Mouse (Mus musculus) liver, embryonic 13.5 days (tissue): ENCODE data around the gene Papln. TPM values are rescaled to one million over a fixed set of nuclear protein-coding genes. Genes with fewer than 3 reads are reported as not detected.

Experiments used
- ATAC-seq: fragments of 200-750 bp; cut with Nextera tagmentation; 2 replicates; pipeline ENCODE4 v1.8.0; 2017; ENCODE audit warnings: low read depth, mild to moderate bottlenecking, moderate number of reproducible peaks, moderate library complexity
- DNase-seq: peaks from one replicate; pipeline ENCODE4 v3.0.0; 2022
- H3K27ac ChIP-seq: fragments of 300-500 bp; sonication (generic); 2 replicates; pipeline ENCODE4 v1.5.1; 2015; ENCODE audit warnings: moderate library complexity, mild to moderate bottlenecking, inconsistent platforms
- H3K27me3 ChIP-seq: fragments of 300-500 bp; sonication (generic); 2 replicates; pipeline ENCODE4 v1.6.1; 2015; ENCODE audit warnings: mild to moderate bottlenecking, inconsistent platforms
- H3K36me3 ChIP-seq: fragments of 300-500 bp; sonication (generic); 2 replicates; pipeline ENCODE4 v1.6.1; 2015; ENCODE audit warnings: mild to moderate bottlenecking, inconsistent platforms
- H3K4me1 ChIP-seq: fragments of 300-500 bp; sonication (generic); replicated peaks from 2 replicates; pipeline ENCODE4 v1.6.1; 2015; ENCODE audit warnings: inconsistent platforms
- H3K4me2 ChIP-seq: fragments of 300-500 bp; sonication (generic); 2 replicates; pipeline ENCODE4 v1.6.1; 2015; ENCODE audit warnings: inconsistent platforms, mild to moderate bottlenecking, moderate library complexity
- H3K4me3 ChIP-seq: fragments of 300-500 bp; sonication (generic); replicated peaks from 2 replicates; pipeline ENCODE4 v1.5.1; 2015; ENCODE audit warnings: mild to moderate bottlenecking, inconsistent platforms
- H3K9ac ChIP-seq: fragments of 300-500 bp; sonication (generic); 2 replicates; pipeline ENCODE4 v1.6.1; 2015; ENCODE audit warnings: mild to moderate bottlenecking, inconsistent platforms
- H3K9me3 ChIP-seq: fragments of 300-500 bp; sonication (generic); replicated peaks from 2 replicates; pipeline ENCODE4 v1.6.1; 2016; ENCODE audit warnings: inconsistent platforms
- WGBS: fragments of 180-500 bp; shearing (Covaris S2); methylation state at CpG from one replicate; pipeline ENCODE4 v1.1.7; 2015; ENCODE audit not compliant: insufficient replicate concordance; 5-methylcytosine and 5-hydroxymethylcytosine counted together
- polyA plus RNA-seq: library from polyadenylated mRNA; unstranded; fragments of >200 nt; fragmentation: Nextera tagmentation; extraction: Ambion mirVana; gene quantifications from 2 replicates; pipeline ENCODE4 v1.2.1, GENCODE M21; 2015

Papln gene
- polyA plus RNA-seq, 1 experiment from 2014 or later = 0.60 TPM

DNA sequence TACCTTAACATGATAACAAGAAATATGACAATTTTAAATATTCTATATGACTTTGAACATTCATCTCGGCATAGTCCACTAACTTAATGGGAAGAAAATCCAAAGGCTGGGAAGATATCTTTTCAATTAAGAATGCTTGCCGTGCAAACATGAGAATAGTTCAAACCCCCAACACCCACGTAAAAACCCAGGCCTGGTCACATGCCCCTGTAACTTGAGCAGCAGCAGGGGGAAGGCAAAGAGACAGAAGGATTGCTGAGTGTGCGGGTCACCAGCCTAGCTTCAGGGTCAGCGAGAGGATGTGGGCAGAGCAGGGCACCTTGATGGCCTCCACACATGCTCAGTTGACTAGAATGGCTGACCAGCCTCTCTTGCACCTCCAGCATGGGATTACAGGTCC lies 21.7 kb upstream of the Papln start:
- no peak overlapping the region for H3K9ac ChIP-seq
- H3K27me3 ChIP-seq = 0 out of 2 replicates have a peak, but pooled peaks cover 3% of the 10 kb centered on the region
- ATAC-seq (no peak), DNase-seq (no peak)
- no peaks in the 10 kb centered on the region for H3K9me3 ChIP-seq
- H3K27ac ChIP-seq = no peak overlapping the region
- WGBS = 56% methylated on average over 5 of the region's 5 CpGs
- no peak overlapping the region for H3K4me3 ChIP-seq
- no peaks in the 10 kb centered on the region for H3K36me3 ChIP-seq
- H3K4me1 ChIP-seq = no peaks in the 10 kb centered on the region
- no peak overlapping the region for H3K4me2 ChIP-seq

DNA sequence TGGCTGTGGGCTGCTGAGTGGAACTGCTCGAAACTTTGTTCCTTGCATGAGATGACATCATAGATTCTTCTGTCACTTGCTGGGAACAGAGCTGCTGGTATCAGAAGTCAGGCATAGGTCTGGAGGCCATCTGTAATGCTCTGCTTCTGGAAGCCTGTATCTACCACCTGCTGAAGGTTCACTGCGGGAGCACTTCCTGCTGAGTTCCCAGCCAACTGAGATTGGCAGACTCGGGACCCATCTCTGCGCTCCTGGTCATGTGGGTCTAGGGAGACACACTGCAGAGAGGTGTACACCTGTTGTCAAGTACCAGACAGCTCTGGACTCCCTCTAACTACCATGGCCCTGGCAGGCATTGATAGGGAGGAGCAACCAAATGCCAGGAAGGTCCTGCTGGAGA lies 20.6 kb upstream of the Papln start:
- Histone ChIP-seq H3K9me3 (no peaks in the 10 kb centered on the region), H3K27ac (no peak overlapping the region), H3K36me3 (no peaks in the 10 kb centered on the region), H3K4me3 (no peak overlapping the region), H3K27me3 (0 out of 2 replicates have a peak, but pooled peaks cover 3% of the 10 kb centered on the region), H3K4me2 (no peak overlapping the region), H3K4me1 (no peaks in the 10 kb centered on the region), H3K9ac (no peak overlapping the region)
- DNase-seq (no peak), ATAC-seq (no peak)
- WGBS = 62% methylated on average over 4 of the region's 4 CpGs

DNA sequence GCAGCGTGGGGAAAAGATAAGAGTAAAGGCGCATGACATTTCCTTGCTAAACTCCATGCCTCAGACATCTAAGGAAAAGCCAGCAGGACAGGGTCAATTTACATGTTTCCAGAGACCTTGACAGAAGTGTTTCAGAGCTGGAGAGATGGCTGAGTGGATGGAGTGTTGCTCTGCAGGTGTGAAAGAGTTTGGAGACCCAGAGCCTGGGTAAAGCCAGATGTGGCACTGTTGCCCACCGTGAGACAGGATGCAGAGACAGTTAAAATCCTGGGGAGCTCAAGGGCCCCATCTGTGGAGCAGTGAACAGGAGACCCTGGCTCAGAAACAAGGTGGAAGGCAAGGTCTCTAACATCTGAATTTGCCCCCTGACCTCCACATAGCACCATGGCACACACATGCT lies 19.7 kb upstream of the Papln start:
- no peaks in the 10 kb centered on the region for H3K9me3 ChIP-seq
- 48% methylated on average over 3 of the region's 3 CpGs for WGBS
- no peak for DNase-seq
- no peak overlapping the region for H3K27ac ChIP-seq
- H3K4me2 ChIP-seq = no peak overlapping the region
- H3K27me3 ChIP-seq = 0 out of 2 replicates have a peak, but pooled peaks cover 3% of the 10 kb centered on the region
- no peak overlapping the region for H3K9ac ChIP-seq
- no peak overlapping the region for H3K4me3 ChIP-seq
- no peak for ATAC-seq
- no peaks in the 10 kb centered on the region for H3K4me1 ChIP-seq
- H3K36me3 ChIP-seq = no peaks in the 10 kb centered on the region

DNA sequence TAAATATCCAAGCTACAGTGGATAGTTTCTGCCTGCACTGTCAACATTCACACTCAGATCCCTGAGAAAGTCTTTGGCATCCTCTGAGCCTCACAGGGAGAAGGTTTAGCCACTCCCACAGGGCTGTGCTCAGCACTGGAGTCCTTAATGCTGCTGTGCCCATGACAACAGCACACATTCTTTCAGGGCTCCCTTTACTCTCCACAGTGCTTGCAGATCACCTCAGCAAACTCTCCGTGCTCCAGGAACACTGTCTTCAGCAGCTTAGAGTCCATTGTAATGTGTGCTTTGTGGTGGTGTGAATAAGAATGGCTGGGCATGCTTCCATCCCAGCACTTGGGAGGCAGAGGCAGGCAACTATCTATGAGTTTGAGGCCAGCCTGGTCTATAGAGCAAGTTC lies 14.2 kb upstream of the Papln start:
- H3K27me3 ChIP-seq = 0 out of 2 replicates have a peak, but pooled peaks cover 3% of the 10 kb centered on the region
- H3K27ac ChIP-seq = no peak overlapping the region
- DNase-seq (no peak), ATAC-seq (no peak)
- no peak overlapping the region for H3K4me3 ChIP-seq
- no peak overlapping the region for H3K4me2 ChIP-seq
- H3K9ac ChIP-seq = no peak overlapping the region
- 57% methylated on average over 1 of the region's 1 CpGs for WGBS
- H3K4me1 ChIP-seq = no peaks in the 10 kb centered on the region
- H3K36me3 ChIP-seq = no peaks in the 10 kb centered on the region
- no peaks in the 10 kb centered on the region for H3K9me3 ChIP-seq

DNA sequence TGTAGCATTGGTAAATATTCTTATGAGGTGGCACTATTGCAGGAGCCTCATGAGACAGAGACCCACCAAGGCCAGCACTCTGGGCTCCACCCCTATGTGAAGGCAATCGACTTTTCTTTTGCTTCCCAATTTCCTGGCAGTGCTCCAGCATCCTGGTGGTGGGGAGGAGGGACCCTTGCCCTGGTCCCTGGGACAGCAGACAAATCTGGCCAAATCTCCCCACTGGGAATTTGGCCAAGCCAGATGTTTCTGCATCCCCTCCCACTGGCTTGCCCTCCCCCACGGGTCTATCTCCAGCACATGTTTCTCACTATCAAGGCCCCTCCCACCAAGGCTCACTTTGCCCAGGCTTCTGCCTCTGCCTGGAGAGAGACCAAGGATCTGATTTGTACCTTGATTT lies 10.9 kb upstream of the Papln start:
- Histone ChIP-seq H3K4me1 (no peaks in the 10 kb centered on the region), H3K4me3 (no peak overlapping the region), H3K9ac (no peak overlapping the region), H3K4me2 (no peak overlapping the region), H3K36me3 (no peaks in the 10 kb centered on the region), H3K9me3 (no peaks in the 10 kb centered on the region), H3K27me3 (no peaks in the 10 kb centered on the region), H3K27ac (no peak overlapping the region)
- WGBS = 21% methylated on average over 2 of the region's 2 CpGs
- DNase-seq (no peak), ATAC-seq (no peak)

DNA sequence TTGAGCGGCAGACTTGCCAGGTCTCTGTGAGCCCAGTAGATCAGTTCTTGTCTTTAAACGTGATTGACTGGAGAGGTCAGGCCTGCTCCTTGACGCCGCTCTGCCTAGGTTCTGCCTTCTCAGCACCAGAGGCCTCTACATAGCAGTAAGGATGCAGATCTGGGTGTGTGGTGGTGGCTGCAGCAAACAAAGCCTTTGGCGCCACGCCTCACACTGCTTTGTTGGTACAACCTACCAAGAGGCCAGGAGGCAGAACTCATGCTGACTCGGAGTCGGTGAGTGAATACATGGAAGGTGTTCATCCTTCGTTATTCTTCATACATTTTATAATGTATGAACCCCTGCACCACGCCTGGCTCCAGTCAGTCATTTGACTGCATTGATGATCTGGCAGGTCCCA lies 4.7 kb upstream of the Papln start:
- Histone ChIP-seq H3K27me3 (peaks cover 30% of the 10 kb centered on the region), H3K4me1 (peaks cover 14% of the 10 kb centered on the region), H3K9me3 (no peaks in the 10 kb centered on the region), H3K36me3 (no peaks in the 10 kb centered on the region), H3K27ac (no peak overlapping the region), H3K4me2 (no peak overlapping the region), H3K9ac (no peak overlapping the region), H3K4me3 (no peak overlapping the region)
- WGBS = 67% methylated on average over 10 of the region's 10 CpGs
- DNase-seq = no peak
- ATAC-seq = no peak

DNA sequence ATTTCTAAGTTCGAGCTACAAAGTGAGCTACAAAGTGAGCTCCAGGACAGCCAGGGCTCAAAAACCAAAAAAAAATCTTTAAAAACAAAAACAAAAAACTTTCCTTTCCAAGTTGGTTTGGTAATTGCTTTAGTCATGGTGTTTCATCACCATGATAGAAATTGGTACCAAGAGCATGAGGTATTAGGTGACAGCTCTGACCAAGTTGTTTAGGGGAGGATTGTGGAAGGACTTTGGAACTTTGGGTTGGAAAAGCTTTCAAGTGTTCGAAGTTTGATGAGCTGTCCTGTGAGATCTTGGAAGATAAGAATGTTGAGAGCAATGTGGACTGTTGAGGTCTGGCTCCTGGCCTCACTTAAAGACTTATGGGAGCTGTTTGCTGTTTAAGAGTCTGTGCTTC lies 3.2 kb upstream of the Papln start:
- H3K4me2 ChIP-seq = no peak overlapping the region
- no peak overlapping the region for H3K27ac ChIP-seq
- H3K27me3 ChIP-seq = peaks cover 44% of the 10 kb centered on the region
- H3K9ac ChIP-seq = no peak overlapping the region
- ATAC-seq (no peak), DNase-seq (no peak)
- no peaks in the 10 kb centered on the region for H3K9me3 ChIP-seq
- H3K4me1 ChIP-seq = peaks cover 24% of the 10 kb centered on the region
- H3K36me3 ChIP-seq = no peaks in the 10 kb centered on the region
- H3K4me3 ChIP-seq = no peak overlapping the region
- 56% methylated on average over 2 of the region's 2 CpGs for WGBS

DNA sequence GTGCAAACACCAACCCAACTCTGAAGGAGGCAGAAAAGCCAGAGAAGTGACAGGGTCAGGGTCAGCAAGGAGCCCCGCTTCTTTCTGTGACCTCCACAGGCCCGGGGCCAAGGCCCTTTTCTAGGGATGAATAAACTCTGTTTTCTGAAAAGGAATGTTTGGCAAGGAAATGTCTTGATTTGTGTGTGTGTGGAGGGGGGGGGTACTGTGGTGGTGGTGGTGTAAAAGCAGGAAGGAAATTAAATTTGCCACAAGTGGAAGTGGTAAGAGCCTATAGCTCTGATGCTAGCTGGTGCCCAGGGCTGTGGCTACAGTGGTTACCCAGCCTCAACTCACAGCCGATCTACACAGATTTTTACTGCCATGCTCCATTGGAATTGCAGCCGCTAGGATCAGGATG lies 728 bp upstream of the Papln start:
- Histone ChIP-seq H3K4me1 (peaks cover 24% of the 10 kb centered on the region), H3K27ac (no peak overlapping the region), H3K4me2 (no peak overlapping the region), H3K9ac (no peak overlapping the region), H3K36me3 (no peaks in the 10 kb centered on the region), H3K27me3 (peaks cover 63% of the 10 kb centered on the region), H3K4me3 (no peak overlapping the region), H3K9me3 (no peaks in the 10 kb centered on the region)
- ATAC-seq (no peak), DNase-seq (no peak)
- 20% methylated on average over 4 of the region's 4 CpGs for WGBS

DNA sequence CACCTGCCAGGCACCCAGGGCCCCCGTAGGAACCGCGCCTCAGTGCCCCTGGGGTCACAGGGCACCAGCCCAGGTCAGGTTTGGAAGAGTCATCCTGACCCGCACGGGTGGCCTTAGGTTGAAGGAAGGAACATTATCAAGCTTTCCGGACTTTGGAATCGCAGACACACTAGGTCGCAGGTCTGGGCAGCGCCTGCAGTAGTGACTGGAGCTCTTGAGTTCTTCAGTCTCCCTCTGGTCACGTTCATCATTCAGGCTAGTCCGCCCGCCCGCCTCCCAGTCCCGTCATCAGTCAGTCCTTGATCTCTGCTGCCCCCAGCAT lies 571 bp downstream of the Papln start:
- 8% methylated on average over 14 of the region's 14 CpGs for WGBS
- Histone ChIP-seq H3K9me3 (no peaks in the 10 kb centered on the region), H3K27ac (no peak overlapping the region)

DNA sequence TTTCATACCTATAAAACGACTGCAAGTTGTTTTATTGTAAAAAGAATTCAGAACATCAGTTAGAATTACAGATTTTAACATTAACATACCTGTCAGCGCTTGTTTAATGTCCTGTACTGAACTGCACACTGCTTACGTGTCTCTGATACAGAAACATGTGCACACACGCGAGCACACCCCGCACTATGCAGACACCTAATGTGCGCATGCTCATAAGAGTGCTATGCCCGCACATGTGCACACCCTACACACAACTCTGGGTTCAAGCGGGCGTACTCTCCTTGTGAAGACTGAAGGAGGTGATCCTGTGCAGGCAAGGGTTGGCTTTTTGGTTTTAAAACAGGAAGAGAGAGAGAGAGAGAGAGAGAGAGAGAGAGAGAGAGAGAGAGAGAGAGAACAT lies 1.1 kb downstream of the Papln start:
- H3K36me3 ChIP-seq = no peaks in the 10 kb centered on the region
- no peak overlapping the region for H3K27ac ChIP-seq
- H3K9me3 ChIP-seq = no peaks in the 10 kb centered on the region
- WGBS = 65% methylated on average over 10 of the region's 10 CpGs
- H3K4me3 ChIP-seq = peak overlapping the region; percentile 45; the same call in 1 of the 2 replicates
- peak overlapping the region; percentile 60 for H3K4me2 ChIP-seq
- no peak for ATAC-seq
- peaks cover 74% of the 10 kb centered on the region for H3K27me3 ChIP-seq
- DNase-seq = no peak
- H3K9ac ChIP-seq = no peak overlapping the region
- H3K4me1 ChIP-seq = peaks cover 24% of the 10 kb centered on the region

More for the DNA sequence above, 571 bp downstream of the Papln start:
- DNase-seq (no peak), ATAC-seq (no peak)
- Histone ChIP-seq H3K4me2 (peak overlapping the region; percentile 60), H3K36me3 (no peaks in the 10 kb centered on the region), H3K4me3 (peak overlapping the region; percentile 45), H3K9ac (peak overlapping the region; percentile 33; the same call in 1 of the 2 replicates), H3K27me3 (peaks cover 70% of the 10 kb centered on the region), H3K4me1 (peaks cover 24% of the 10 kb centered on the region)

DNA sequence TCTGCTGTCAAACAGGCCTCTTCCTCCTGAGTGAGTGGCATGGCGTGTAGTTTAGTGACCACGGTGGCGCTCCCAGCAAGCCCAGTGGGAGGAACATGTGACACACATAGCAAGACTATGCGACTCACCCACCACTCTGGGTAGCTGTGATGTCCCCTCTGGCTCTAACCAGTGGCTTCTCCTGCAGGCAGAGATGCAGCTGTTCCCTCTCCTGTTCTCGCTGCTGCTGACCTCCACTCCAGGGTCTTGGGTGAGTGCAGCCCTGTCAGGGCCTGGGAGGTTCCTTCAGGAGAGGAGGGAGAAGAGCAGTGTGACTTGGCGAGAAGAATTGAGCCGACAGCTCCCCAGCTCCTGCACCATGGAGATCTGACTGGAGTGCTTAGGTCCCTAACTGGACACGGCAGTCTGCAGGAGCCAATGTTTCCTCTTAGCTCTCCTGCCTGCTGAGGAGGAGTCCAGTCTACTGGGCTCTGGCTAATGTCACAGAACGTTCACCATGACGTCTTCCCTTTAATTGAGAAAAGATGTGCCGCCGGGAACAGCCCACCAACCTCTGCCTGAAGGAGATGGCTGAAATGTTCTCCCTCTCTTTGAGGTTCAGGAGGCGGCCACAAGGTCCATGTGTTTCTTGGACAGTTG lies 2.6 kb downstream of the Papln start:
- Histone ChIP-seq H3K27ac (no peak overlapping the region), H3K4me1 (peaks cover 37% of the 10 kb centered on the region), H3K4me3 (no peak overlapping the region), H3K9me3 (no peaks in the 10 kb centered on the region), H3K9ac (no peak overlapping the region), H3K36me3 (no peaks in the 10 kb centered on the region), H3K27me3 (peaks cover 80% of the 10 kb centered on the region), H3K4me2 (no peak overlapping the region)
- WGBS = 57% methylated on average over 13 of the region's 13 CpGs
- DNase-seq = no peak
- ATAC-seq = no peak

DNA sequence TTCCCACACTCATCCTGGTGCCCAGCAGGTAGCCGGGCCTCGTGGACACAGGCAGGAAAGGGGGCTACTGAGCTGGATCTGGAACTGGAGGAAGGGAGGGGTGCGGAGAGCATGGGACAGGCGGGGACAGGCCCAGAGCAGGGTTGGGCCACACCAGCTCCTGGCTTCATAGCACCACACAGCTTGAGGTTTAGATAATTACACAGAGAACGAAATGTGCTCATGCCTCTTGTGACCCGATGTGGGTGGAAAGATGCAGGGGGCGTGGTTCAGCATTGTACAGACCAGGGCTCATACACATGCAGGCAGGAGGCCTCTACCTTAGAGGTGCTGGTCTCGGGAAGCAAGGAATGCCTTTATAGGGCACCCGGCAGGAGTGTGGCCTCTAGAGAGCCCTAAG lies 4.4 kb downstream of the Papln start:
- Histone ChIP-seq H3K9me3 (no peaks in the 10 kb centered on the region), H3K9ac (no peak overlapping the region), H3K4me3 (no peak overlapping the region), H3K36me3 (no peaks in the 10 kb centered on the region), H3K4me2 (no peak overlapping the region), H3K27ac (no peak overlapping the region), H3K4me1 (peaks cover 32% of the 10 kb centered on the region), H3K27me3 (peaks cover 71% of the 10 kb centered on the region)
- ATAC-seq (no peak), DNase-seq (no peak)
- WGBS = 60% methylated on average over 9 of the region's 9 CpGs
